Mouse (Mus musculus): Measurements from ENCODE around the gene Pcgf2. TPM values are rescaled to one million over a fixed set of nuclear protein-coding genes. Genes with fewer than 3 reads are reported as not detected.

The Pcgf2 gene
- total and polyA plus RNA-seq, 2 experiments from 2014 or later, result 16.7 to 19.6 TPM

GRCm38 (mm10) chr11:97666221-97666620 is 34.1 kb downstream of the Pcgf2 start:
- peak; percentile 62 for TF ChIP-seq CTCF (IDR thresholded peaks at IDR 0.05)
- Histone ChIP-seq H3K4me3 (ENCODE audit: low read depth, low read length) (no peak overlapping the region), H3K4me1 (ENCODE audit: insufficient read depth, low read length) (peaks cover 3% of the 10 kb centered on the region; the same call in 1 of the 2 replicates), H3K9me3 (ENCODE audit: low read length) (no peaks in the 10 kb centered on the region), H3K4me2 (ENCODE audit: low read depth, low read length, poor library complexity, severe bottlenecking) (no peak overlapping the region), H3K27me3 (ENCODE audit: insufficient read depth, low read length) (peaks cover 7% of the 10 kb centered on the region; the same call in 1 of the 2 replicates), H3K36me3 (ENCODE audit: insufficient read depth, low read length) (peaks cover 20% of the 10 kb centered on the region), H3K9ac (replicated peaks; ENCODE audit: low read length, poor library complexity, severe bottlenecking) (no peak overlapping the region), H3K27ac (ENCODE audit: low read depth, low read length) (no peak overlapping the region)
- ATAC-seq (ENCODE audit: low FRiP score), result no peak
- DNase-seq (ENCODE audit: low spot score), result no peak
- 94% methylated on average over 7 of the region's 7 CpGs for WGBS

GRCm38 (mm10) chr11:97665431-97665830 is 34.9 kb downstream of the Pcgf2 start:
- H3K4me1 ChIP-seq (ENCODE audit: insufficient read depth, low read length), result peaks cover 7% of the 10 kb centered on the region; the same call in 1 of the 2 replicates
- no peak overlapping the region for H3K4me3 ChIP-seq (ENCODE audit: low read depth, low read length)

GRCm38 (mm10) chr11:97664771-97665240 is 35.5 kb downstream of the Pcgf2 start:
- Histone ChIP-seq H3K36me3 (ENCODE audit: insufficient read depth, low read length) (peaks cover 7% of the 10 kb centered on the region), H3K4me2 (ENCODE audit: low read depth, low read length, poor library complexity, severe bottlenecking) (peak overlapping the region; percentile 84), H3K27ac (ENCODE audit: low read depth, low read length) (no peak overlapping the region), H3K27me3 (ENCODE audit: insufficient read depth, low read length) (peaks cover 7% of the 10 kb centered on the region; the same call in 1 of the 2 replicates), H3K9me3 (ENCODE audit: low read length) (no peaks in the 10 kb centered on the region), H3K9ac (replicated peaks; ENCODE audit: low read length, poor library complexity, severe bottlenecking) (0 out of 2 replicates have a peak overlapping the region, but pooled peaks have one; percentile 79), H3K4me3 (ENCODE audit: low read depth, low read length) (peak overlapping the region; percentile 82), H3K4me1 (ENCODE audit: insufficient read depth, low read length) (peaks cover 7% of the 10 kb centered on the region; the same call in 1 of the 2 replicates)
- WGBS, result 24% methylated on average over 6 of the region's 6 CpGs
- TF ChIP-seq CTCF (IDR thresholded peaks at IDR 0.05), result peak; percentile 33
- DNase-seq (ENCODE audit: low spot score), result no peak
- ATAC-seq (ENCODE audit: low FRiP score), result no peak

More at GRCm38 (mm10) chr11:97665431-97665830, 34.9 kb downstream of the Pcgf2 start:
- no peak for TF ChIP-seq CTCF (IDR thresholded peaks at IDR 0.05)
- 80% methylated on average over 13 of the region's 13 CpGs for WGBS
- H3K27ac ChIP-seq (ENCODE audit: low read depth, low read length), result no peak overlapping the region
- H3K27me3 ChIP-seq (ENCODE audit: insufficient read depth, low read length), result peaks cover 7% of the 10 kb centered on the region; the same call in 1 of the 2 replicates
- H3K36me3 ChIP-seq (ENCODE audit: insufficient read depth, low read length), result peaks cover 13% of the 10 kb centered on the region
- no peaks in the 10 kb centered on the region for H3K9me3 ChIP-seq (ENCODE audit: low read length)
- 0 out of 2 replicates have a peak overlapping the region, but pooled peaks have one; percentile 1 for H3K4me2 ChIP-seq (ENCODE audit: low read depth, low read length, poor library complexity, severe bottlenecking)
- DNase-seq (ENCODE audit: low spot score) (no peak), ATAC-seq (ENCODE audit: low FRiP score) (no peak)
- H3K9ac ChIP-seq (replicated peaks; ENCODE audit: low read length, poor library complexity, severe bottlenecking), result no peak overlapping the region

- Histone ChIP-seq H3K4me1 (ENCODE audit: insufficient read depth, low read length) (peaks cover 7% of the 10 kb centered on the region; the same call in 1 of the 2 replicates), H3K9ac (replicated peaks; ENCODE audit: low read length, poor library complexity, severe bottlenecking) (peak overlapping the region; percentile 79), H3K36me3 (ENCODE audit: insufficient read depth, low read length) (peaks cover 7% of the 10 kb centered on the region), H3K9me3 (ENCODE audit: low read length) (no peaks in the 10 kb centered on the region), H3K27me3 (ENCODE audit: insufficient read depth, low read length) (peaks cover 7% of the 10 kb centered on the region; the same call in 1 of the 2 replicates), H3K4me2 (ENCODE audit: low read depth, low read length, poor library complexity, severe bottlenecking) (peak overlapping the region; percentile 84), H3K4me3 (ENCODE audit: low read depth, low read length) (peak overlapping the region; percentile 82), H3K27ac (ENCODE audit: low read depth, low read length) (no peak overlapping the region)
- DNase-seq (ENCODE audit: low spot score) (no peak), ATAC-seq (ENCODE audit: low FRiP score) (no peak)
- TF ChIP-seq CTCF (IDR thresholded peaks at IDR 0.05), result no peak
- 1% methylated on average over 6 of the region's 8 CpGs for WGBS
Observed at GRCm38 (mm10) chr11:97664339-97664665, 36.0 kb downstream of the Pcgf2 start.

- peak; percentile 43 for DNase-seq (ENCODE audit: low spot score)
Observed at GRCm38 (mm10) chr11:97663528-97664338, 36.6 kb downstream of the Pcgf2 start.

More at GRCm38 (mm10) chr11:97663528-97664338, 36.6 kb downstream of the Pcgf2 start:
- peaks cover 7% of the 10 kb centered on the region; the same call in 1 of the 2 replicates for H3K4me1 ChIP-seq (ENCODE audit: insufficient read depth, low read length)
- ATAC-seq (ENCODE audit: low FRiP score), result no peak
- peak overlapping the region; percentile 84 for H3K4me2 ChIP-seq (ENCODE audit: low read depth, low read length, poor library complexity, severe bottlenecking)
- WGBS, result 0% methylated on average over 25 of the region's 57 CpGs
- peak overlapping the region; percentile 79 for H3K9ac ChIP-seq (replicated peaks; ENCODE audit: low read length, poor library complexity, severe bottlenecking)
- H3K4me3 ChIP-seq (ENCODE audit: low read depth, low read length), result peak overlapping the region; percentile 82
- H3K27me3 ChIP-seq (ENCODE audit: insufficient read depth, low read length), result peaks cover 7% of the 10 kb centered on the region; the same call in 1 of the 2 replicates
- peaks cover 7% of the 10 kb centered on the region for H3K36me3 ChIP-seq (ENCODE audit: insufficient read depth, low read length)
- peak overlapping the region; percentile 55 for H3K27ac ChIP-seq (ENCODE audit: low read depth, low read length)
- no peak for TF ChIP-seq CTCF (IDR thresholded peaks at IDR 0.05)
- H3K9me3 ChIP-seq (ENCODE audit: low read length), result no peaks in the 10 kb centered on the region

All from midbrain, postnatal 0 days (tissue).